ENCODE assay signal across 9 mouse cellular contexts in genomic region chr7:140939669-140940171, GRCm38 (mm10). TPM values are rescaled to one million over a fixed set of nuclear protein-coding genes. Genes with fewer than 3 reads are reported as not detected.
DNase-seq lines count a peak whose midpoint lies in the region; ATAC-seq and TF ChIP-seq lines count a peak whose summit lies in the region.
"Had no signal": no experiment of that assay in that cellular context is flagged by ENCODE, and none has a peak within 500 bp of the region (broad histone marks: within the 10 kb centered on the region; RNA-seq: fewer than 3 reads in every experiment).

No protein-coding gene starts in this region.

- H3K9me3 ChIP-seq in ES-Bruce4 (replicated peaks; ENCODE audit: control insufficient read depth, insufficient read depth, low read length, poor library complexity, severe bottlenecking), result no peaks in the 10 kb centered on the region
- no peaks in the 10 kb centered on the region for H3K9me3 ChIP-seq in hindbrain, postnatal 0 days (ENCODE audit: low read length)

- 13% methylated on average over 8 of the region's 8 CpGs for WGBS in hindbrain, postnatal 0 days

- H3K4me1 ChIP-seq in ES-Bruce4 (ENCODE audit: control insufficient read depth, insufficient read depth, low read length), result peaks cover 2% of the 10 kb centered on the region
- H3K4me1 ChIP-seq in hindbrain, postnatal 0 days (ENCODE audit: insufficient read depth, low read length), result 0 out of 2 replicates have a peak, but pooled peaks cover 5% of the 10 kb centered on the region

- no peak for ATAC-seq in hindbrain, postnatal 0 days
- ATAC-seq in granulocyte monocyte progenitor cell, adult 5-6 weeks (replicated peaks; ENCODE audit: poor library complexity, severe bottlenecking), result no peak

- H3K27me3 ChIP-seq in ES-Bruce4 (ENCODE audit: control insufficient read depth, insufficient read depth, low read length, poor library complexity, severe bottlenecking), result no peaks in the 10 kb centered on the region
- H3K27me3 ChIP-seq in hindbrain, postnatal 0 days (ENCODE audit: insufficient read depth, low read length), result no peaks in the 10 kb centered on the region

- TF ChIP-seq EP300 in ES-Bruce4 (IDR thresholded peaks at IDR 0.05; ENCODE audit: insufficient read depth, low read depth, low read length), result no peak

- no peak for TF ChIP-seq POLR2A in ES-Bruce4 (IDR thresholded peaks at IDR 0.05; ENCODE audit: insufficient read depth, low read length)

- H3K27ac ChIP-seq in ES-Bruce4 (ENCODE audit: insufficient read depth, low read length), result peak overlapping the region; percentile 88
- H3K27ac ChIP-seq in hindbrain, postnatal 0 days, result no peak overlapping the region

- no peak overlapping the region for H3K4me3 ChIP-seq in ES-Bruce4 (ENCODE audit: low read depth, low read length)
- H3K4me3 ChIP-seq in hindbrain, postnatal 0 days (ENCODE audit: low read length), result no peak overlapping the region

- H3K4me2 ChIP-seq in hindbrain, postnatal 0 days (ENCODE audit: low read depth, low read length), result no peak overlapping the region

- DNase-seq in adrenal gland, adult (ENCODE audit: inconsistent age in 2 of 2, low spot score in 1 of 2), result peak; percentile 31 to 57
- DNase-seq in adrenal gland, adult 18-20 months (ENCODE audit: low spot score in 2 of 2), result no peak
- peak; percentile 28 for DNase-seq in hindbrain, postnatal 0 days (ENCODE audit: low spot score)
- DNase-seq in lung, postnatal 10 days, result peak; percentile 71
- DNase-seq in thymus, postnatal 36 days, result no peak
- DNase-seq in cerebellum, adult 18-20 months, result no peak

- 0 out of 2 replicates have a peak overlapping the region, but pooled peaks have one; percentile 40 for H3K9ac ChIP-seq in ES-Bruce4 (ENCODE audit: low read depth, poor library complexity, severe bottlenecking)
- 0 out of 2 replicates have a peak overlapping the region, but pooled peaks have one; percentile 1 for H3K9ac ChIP-seq in hindbrain, postnatal 0 days (replicated peaks; ENCODE audit: low read length)

- H3K36me3 ChIP-seq in ES-Bruce4 (ENCODE audit: control insufficient read depth, insufficient read depth, low read length, poor library complexity, severe bottlenecking), result no peaks in the 10 kb centered on the region
- no peaks in the 10 kb centered on the region for H3K36me3 ChIP-seq in hindbrain, postnatal 0 days (ENCODE audit: insufficient read depth, low read length)

- no peak for TF ChIP-seq CTCF in ES-Bruce4 (IDR thresholded peaks at IDR 0.05; ENCODE audit: low read depth, low read length)
- no peak for TF ChIP-seq CTCF in hindbrain, postnatal 0 days (IDR thresholded peaks at IDR 0.05; ENCODE audit: low read depth)

RNA-seq across cellular contexts. Expression of gene Pgghg, which starts 1.5 kb away (rescaled TPM):
- total RNA-seq in adrenal gland, adult 18-20 months (2021), result 10 to 100 TPM; 30.4 to 32.3 TPM
- 9.4 and 9.7 TPM in 2 replicates for polyA plus RNA-seq in ES-Bruce4 (2011; ENCODE audit: insufficient read depth, insufficient read length, low read depth, missing spikeins)
- 16.3 and 16.6 TPM in 2 replicates for total RNA-seq in hindbrain, postnatal 0 days (2014; rRNA removed)
- 6.7 and 7.5 TPM in 2 replicates for polyA plus RNA-seq in hindbrain, postnatal 0 days (2015; fragmentation: Nextera tagmentation; extraction: Ambion mirVana)
- total RNA-seq in granulocyte monocyte progenitor cell, adult 5-6 weeks (2014; fragmentation: Nextera tagmentation), result 6.6 and 11.5 TPM in 2 replicates
- 6.9 and 7.8 TPM in 2 replicates for total RNA-seq in granulocyte monocyte progenitor cell, adult 5-6 weeks (2017)

RNA-seq across cellular contexts. Expression of gene Ifitm5, which starts 10.4 kb away (rescaled TPM):
- 1 to 10 TPM; 1.4 to 1.7 TPM for total RNA-seq in adrenal gland, adult 18-20 months (2021)
- polyA plus RNA-seq in ES-Bruce4 (2011; ENCODE audit: insufficient read depth, insufficient read length, low read depth, missing spikeins), result 1.8 and 3.9 TPM in 2 replicates
- total RNA-seq in hindbrain, postnatal 0 days (2014; rRNA removed), result not detected in 2 replicates
- 0.39 TPM in 1 of 2 replicates, not detected in the other for polyA plus RNA-seq in hindbrain, postnatal 0 days (2015; fragmentation: Nextera tagmentation; extraction: Ambion mirVana)
- 1.7 TPM in 1 of 2 replicates, not detected in the other for total RNA-seq in granulocyte monocyte progenitor cell, adult 5-6 weeks (2014; fragmentation: Nextera tagmentation)
- not detected in 2 replicates for total RNA-seq in granulocyte monocyte progenitor cell, adult 5-6 weeks (2017)

RNA-seq across cellular contexts. Expression of gene Gm45717, which starts 16.0 kb away (rescaled TPM):
- 1 to 10 TPM in 1 of 2 experiments, not detected in 1; 1.2 TPM for total RNA-seq in adrenal gland, adult 18-20 months (2021)
- polyA plus RNA-seq in ES-Bruce4 (2011; ENCODE audit: insufficient read depth, insufficient read length, low read depth, missing spikeins), result 3.1 TPM in 1 of 2 replicates, not detected in the other
- not detected in 2 replicates for total RNA-seq in hindbrain, postnatal 0 days (2014; rRNA removed)
- 0.38 TPM in 1 of 2 replicates, not detected in the other for polyA plus RNA-seq in hindbrain, postnatal 0 days (2015; fragmentation: Nextera tagmentation; extraction: Ambion mirVana)
- total RNA-seq in granulocyte monocyte progenitor cell, adult 5-6 weeks (2014; fragmentation: Nextera tagmentation), result not detected in 2 replicates
- total RNA-seq in granulocyte monocyte progenitor cell, adult 5-6 weeks (2017), result not detected in 2 replicates
- total RNA-seq: heart, postnatal 14 days had no signal

RNA-seq across cellular contexts. Expression of gene Ifitm2, which starts 16.1 kb away (rescaled TPM):
- total RNA-seq in adrenal gland, adult 18-20 months (2021), result 100 to 1,000 TPM; 433 to 585 TPM
- 720 and 786 TPM in 2 replicates for polyA plus RNA-seq in ES-Bruce4 (2011; ENCODE audit: insufficient read depth, insufficient read length, low read depth, missing spikeins)
- total RNA-seq in hindbrain, postnatal 0 days (2014; rRNA removed), result 79.3 and 82.4 TPM in 2 replicates
- polyA plus RNA-seq in hindbrain, postnatal 0 days (2015; fragmentation: Nextera tagmentation; extraction: Ambion mirVana), result 269 and 281 TPM in 2 replicates
- 555 and 581 TPM in 2 replicates for total RNA-seq in granulocyte monocyte progenitor cell, adult 5-6 weeks (2014; fragmentation: Nextera tagmentation)
- 354 and 388 TPM in 2 replicates for total RNA-seq in granulocyte monocyte progenitor cell, adult 5-6 weeks (2017)

RNA-seq across cellular contexts. Expression of gene Nlrp6, which starts 19.0 kb away (rescaled TPM):
- total RNA-seq in adrenal gland, adult 18-20 months (2021), result 1 to 10 TPM in 1 of 2 experiments, under 1 TPM in 1; 0.96 to 1.5 TPM
- not detected in 2 replicates for polyA plus RNA-seq in ES-Bruce4 (2011; ENCODE audit: insufficient read depth, insufficient read length, low read depth, missing spikeins)
- total RNA-seq in hindbrain, postnatal 0 days (2014; rRNA removed), result 1.1 and 1.6 TPM in 2 replicates
- polyA plus RNA-seq in hindbrain, postnatal 0 days (2015; fragmentation: Nextera tagmentation; extraction: Ambion mirVana), result 0.61 and 0.78 TPM in 2 replicates
- total RNA-seq in granulocyte monocyte progenitor cell, adult 5-6 weeks (2014; fragmentation: Nextera tagmentation), result not detected in 2 replicates
- total RNA-seq in granulocyte monocyte progenitor cell, adult 5-6 weeks (2017), result not detected in 2 replicates
- total RNA-seq: heart, postnatal 14 days had no signal

Comparison
In these comparisons a context has a peak if more than half of its experiments do, and no peak if none do; other contexts are left out.
1. DNase-seq: peak in adrenal gland, adult (2 of 2), hindbrain, postnatal 0 days (single experiment) and lung, postnatal 10 days (single experiment); none in adrenal gland, adult 18-20 months (0 of 2), thymus, postnatal 36 days (0 of 2) and cerebellum, adult 18-20 months (0 of 2).